Mouse (Mus musculus) yolk sac, embryonic 10.5 days (tissue): Measurements from ENCODE around the gene Cyfip2.

Source experiments
- DNase-seq: peaks from one replicate; pipeline ENCODE4 v3.0.0-alpha.2; 2017; ENCODE audit warnings: low spot score

Gene Cyfip2

DNA sequence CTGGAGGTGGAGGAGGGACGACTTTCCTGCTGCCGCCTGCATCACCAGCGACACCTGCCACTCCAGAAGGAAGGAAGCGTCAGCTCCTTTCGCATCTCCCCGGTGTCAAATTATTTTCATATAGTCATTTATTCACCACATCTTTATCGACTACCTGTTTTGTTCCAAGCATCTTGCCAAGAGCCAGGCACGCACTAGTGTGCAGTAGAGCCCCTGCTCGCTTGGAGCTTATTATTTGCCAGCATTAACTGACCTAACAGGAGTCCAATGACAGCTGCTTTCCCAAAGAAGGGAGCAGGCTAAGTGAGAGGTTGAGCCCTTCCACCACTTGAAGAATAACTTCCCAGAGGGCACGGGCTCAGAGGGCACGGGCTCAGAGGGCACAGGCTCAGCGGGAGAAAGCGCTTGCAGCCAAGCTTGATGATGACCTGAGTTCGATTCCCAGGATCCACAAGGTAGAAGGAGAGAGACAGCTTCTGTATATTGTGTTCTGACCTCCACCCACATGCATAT, at the start of gene Cyfip2:
Gene Cyfip2 (minus strand): TSS at position 337 of the 513 bp plus-strand sequence.
- DNase-seq = no peak

DNA sequence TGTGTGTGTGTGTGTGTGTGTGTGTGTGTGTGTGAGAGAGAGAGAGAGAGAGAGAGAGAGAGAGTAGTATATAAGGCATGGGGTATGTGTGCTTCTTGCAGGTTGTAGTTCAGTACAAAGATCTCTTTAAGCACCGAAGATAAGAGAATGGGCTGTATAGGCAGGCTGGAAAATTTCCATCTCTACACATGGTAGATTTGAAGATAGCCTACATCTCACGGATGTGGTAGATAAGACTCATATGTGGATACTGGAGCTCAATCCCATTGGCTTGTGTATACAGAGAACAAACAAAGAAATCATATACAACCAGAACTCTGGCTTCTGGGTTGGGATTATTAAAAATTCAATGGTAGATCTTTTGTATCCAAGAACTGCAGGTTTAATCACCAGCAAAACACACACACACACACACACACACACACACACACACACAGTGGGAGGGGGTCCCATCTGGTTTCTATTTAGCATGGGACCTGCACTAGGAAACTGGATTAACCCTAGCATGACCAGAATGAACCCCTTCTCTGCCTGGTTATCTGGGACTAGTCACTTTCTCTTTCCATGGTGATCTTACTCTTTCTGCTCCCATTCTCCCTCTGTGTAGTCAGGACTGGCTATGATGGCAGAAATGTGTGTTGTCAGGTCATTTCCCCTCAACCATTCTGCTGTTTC, 48.5 kb upstream of the Cyfip2 start:
- DNase-seq = no peak

GRCm38 (mm10) chr11:46358369-46358768, 45.7 kb upstream of the Cyfip2 start:
- DNase-seq = no peak

DNA sequence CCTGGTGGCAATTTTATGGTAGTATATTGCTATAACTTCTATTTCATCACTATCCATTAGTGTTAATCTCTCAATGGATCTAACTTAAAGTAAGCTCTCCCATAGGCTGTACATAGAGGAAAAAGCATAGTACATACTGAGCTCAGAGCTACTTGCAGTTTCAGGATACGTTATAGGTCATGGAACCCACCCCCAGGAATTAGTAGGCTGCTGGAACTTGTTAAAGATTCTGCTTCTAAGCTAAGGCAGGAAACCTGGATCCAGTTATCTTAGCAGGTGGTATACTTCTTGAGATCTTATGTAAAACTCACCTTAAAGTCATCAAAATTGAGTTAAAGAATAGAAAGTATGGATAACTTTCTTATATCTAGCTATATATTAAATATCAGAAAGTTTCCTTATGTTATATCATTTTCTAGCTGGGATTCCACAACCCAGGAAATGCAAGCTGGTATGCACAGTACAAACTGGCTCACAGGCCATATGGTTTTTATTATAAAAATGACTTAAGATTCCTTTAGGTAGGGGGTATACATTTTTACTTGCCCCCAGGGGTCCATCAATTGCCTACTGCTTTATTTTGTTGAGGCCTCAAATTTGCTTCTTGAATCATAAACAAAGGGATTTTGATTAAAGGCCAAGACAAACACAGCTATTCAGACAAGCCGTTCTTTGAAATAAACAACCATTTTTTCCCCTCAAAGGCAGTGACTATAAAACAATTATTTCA, 37.2 kb upstream of the Cyfip2 start:
- DNase-seq = no peak

DNA sequence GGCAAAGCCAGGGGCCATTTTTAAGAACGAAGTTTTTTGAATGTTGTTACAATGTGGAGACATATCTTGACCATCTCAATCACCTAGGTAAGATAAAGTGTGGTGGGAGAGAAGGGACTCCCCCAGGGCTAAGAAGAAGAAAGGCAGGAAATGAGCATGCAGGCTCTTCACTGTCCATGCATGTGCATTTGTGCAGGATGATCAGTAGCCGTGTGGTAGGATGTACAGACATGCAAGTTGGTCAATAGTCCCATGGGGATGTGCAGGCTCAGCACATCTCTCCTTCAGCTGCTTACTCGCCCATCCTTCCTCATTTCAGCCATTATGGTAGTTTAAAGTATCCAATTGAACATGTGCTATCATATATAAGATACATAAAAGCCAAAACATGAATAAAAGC, 35.8 kb upstream of the Cyfip2 start:
- no peak for DNase-seq

DNA sequence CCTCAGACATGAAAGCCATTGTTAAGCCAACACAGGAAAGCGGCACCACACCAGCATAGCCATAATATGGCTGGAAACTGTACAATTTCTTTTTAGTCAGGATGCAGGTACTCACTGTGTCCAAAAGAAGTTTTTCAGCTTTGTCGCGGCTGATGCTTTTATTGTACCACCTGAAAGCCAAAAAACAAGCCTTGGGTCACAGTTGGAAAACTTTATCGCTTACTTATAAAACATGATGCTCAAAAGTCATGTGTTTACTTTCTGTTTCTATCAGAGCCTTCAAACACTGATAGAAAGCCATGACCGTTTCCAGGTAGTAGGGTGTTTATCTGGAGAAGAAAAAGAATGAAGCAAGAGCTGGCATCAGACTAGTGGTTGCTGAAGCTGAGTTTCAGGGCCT, 35.1 kb upstream of the Cyfip2 start:
- DNase-seq = no peak

DNA sequence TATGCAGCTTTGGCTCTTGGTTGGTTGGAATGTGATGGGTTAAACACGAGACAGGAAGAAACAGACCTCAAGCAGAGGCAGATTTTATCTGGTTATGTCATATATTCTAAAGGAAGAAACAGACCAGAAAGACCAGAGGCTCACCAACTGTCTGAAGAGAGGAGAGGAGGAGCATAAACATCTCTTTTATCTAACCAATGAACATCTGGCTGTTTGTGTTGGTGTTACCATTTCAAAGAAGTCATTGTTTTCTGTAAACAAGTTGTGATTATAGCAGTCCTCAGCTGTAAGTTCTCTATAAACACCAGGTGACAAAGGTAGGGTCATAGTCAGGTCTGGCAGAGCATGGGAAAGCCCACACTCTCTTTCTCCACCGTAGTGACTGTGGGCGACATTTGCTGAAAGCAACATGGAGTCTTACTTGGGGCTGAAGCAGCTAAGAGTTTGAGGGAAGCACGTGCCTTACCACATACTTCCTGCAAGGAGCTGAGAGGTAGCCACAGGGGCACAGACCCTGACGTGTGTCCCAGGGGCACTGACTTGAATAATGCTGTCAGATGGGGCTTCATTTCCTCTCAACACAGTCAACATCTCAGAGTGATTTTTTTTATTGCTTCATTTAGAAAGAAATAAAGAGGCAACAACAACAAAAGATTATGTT, 31.4 kb upstream of the Cyfip2 start:
- DNase-seq = no peak

DNA sequence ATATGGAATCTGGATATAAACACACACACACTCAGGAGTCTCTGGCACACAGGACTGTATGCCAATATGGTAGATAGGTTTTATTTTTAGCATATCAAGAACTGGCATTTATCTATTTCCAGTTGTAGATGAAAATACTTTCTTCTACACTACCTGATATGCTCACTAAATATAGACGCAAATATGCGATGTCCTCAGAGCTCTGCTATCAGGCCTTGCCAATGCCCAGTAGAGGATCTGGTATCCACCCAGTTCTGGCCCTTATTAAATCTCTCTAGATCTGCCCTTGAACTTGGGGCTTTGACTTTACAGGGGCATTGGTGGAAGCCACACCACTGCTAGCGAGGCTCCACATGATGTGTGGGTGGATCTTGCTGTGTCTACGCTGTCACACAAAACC, 29.3 kb upstream of the Cyfip2 start:
- no peak for DNase-seq

DNA sequence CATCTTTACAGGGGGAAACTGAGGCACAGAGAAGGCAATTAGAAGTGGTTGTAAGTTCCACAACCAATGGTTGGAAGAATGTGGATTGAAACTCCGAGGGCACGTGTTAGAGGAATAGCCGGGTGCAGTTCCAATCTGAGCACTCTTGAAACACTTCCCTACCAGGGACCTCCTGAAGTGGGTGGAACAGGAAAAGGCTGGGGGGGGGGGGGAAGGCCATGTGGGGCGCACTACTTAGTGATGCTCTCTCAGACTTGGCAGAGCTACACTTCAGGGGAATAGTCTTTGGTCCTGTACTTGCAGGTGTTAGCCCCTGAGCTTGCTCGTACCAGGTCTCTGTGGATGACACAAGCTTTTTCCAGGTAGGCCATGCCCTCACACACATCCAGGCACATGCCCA, 23.4 kb upstream of the Cyfip2 start:
- DNase-seq = no peak

GRCm38 (mm10) chr11:46332217-46332616, 19.6 kb upstream of the Cyfip2 start:
- no peak for DNase-seq

DNA sequence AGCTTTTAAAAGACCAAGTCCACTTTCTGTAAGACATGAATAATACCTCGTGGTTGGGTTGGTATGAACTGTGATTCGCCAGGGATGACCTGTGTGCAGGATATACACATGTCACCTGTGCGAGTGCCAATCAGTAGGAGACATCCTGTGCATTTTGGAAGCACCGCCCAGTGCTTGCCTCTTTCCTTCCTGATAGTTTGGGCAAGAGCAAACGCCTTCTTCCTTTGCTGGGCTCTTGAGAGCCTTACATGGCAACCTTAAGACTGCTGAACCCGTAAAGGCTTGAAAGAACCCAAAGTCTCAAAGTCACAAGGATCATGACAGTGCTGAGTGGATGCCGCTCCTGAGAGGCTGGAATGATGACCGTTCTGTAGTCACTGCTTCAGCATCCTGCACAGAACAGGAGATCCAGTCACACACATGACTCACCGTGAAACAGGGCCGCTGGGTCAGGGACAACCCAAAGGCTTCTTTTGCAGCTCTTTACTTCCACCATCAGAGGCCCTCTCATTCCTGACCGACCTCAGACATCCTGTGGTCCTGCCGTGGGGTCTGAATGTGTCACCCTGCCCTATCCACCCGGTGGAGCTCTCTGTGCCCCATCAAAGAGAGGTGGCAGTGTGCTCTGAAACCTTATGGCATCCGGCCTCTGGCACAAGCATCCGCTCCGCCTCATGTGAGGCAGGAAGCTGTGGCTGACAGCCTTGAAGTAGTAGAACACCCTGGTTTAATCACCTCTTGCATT, 13.8 kb upstream of the Cyfip2 start:
- DNase-seq = no peak

DNA sequence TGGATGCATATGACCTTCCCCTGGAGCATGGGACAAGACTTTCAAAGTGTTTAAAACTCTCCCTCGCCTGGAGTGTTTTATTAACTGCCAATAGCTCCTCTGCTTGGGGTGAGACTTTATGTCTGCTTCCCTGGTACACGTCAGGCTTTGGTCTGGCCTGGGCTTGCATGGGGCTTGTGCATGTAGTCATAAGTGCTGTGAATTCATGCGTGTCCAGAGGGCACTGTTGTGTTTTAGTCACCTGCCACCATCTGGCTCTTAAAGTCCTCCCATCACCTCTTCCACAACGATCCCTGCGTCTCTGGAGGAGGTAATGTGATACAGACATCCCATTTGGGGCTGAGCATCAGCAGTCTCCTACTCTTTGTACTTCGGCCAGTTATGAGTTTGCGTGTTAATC, 8.9 kb upstream of the Cyfip2 start:
- no peak for DNase-seq

DNA sequence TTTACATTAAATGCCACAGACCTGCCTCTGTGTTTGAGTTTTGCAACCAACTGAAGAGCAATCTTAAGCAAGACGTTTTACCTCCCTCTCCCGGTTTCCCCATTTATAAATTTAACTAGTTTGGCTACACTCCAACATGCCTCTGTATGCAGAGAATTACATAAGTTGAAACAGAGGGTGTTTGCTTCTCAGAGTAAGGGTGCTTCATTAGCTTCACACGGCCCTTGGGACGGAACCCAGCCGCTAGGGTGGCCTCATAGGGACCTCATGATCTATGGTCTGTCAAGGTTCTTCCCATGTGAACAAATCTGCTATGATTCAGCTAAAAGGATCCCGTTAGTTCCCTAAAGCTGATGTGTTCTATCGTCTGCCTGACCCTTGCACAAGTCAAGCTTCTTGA, 1.9 kb upstream of the Cyfip2 start:
- no peak for DNase-seq

DNA sequence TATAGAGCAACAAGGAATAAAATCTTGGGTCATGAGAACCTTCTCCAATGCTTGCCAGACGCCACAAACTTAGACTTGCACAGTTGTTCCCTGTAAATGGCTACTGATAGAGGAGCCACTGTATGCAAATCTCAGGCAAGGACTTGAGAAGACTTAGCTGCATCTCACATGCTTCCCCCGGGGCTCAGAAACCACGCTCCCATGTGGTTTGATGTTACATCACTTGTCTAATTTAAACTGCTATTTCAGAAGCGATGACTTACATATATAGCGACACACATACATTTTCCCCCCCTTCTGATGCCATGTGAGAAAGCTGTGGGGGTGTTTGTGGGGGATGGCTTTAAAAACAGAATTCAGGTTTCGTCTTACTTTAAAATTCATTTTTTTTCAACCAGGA, 1.2 kb upstream of the Cyfip2 start:
- no peak for DNase-seq

DNA sequence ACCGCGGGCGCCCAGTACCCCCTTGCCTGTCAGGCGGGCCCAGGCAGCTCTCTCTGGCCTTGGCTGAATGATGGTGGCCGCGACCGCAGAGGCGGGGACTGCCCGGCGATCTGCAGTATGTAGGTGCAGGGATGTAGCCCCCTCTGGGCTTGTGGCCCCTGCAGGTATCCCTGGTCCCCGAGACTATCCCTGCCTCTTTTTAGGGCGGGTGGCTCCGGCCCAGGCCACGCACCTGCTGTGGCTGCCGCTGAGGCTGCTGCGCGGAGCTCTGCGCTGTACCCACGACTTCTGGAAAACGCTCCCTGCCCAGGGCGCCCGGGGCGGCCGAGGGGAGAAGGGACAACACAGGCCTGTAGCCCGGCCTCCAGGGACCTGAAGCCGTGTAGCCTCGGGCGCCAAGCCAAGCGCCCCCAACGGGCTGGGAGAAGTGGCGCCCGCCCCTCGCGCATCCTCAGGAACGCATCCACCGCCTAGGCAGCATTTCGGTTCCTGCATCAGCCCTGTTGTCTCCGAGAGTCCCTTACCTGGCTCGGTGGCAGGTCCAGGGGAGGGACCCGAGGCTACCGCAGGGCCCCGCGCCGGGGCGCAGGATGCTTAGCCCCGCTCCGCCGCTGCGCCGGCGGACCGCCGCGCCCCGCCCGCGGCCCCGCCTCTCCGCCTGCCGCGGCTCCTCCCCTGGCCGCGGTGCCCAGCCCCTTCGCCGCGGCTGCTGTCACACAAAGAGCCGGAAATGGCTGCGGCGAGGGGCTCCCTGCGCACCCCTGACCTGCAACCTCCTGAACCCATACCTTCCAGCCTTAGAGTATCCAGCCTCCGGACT, 746 bp downstream of the Cyfip2 start:
- peak; percentile 53 for DNase-seq

GRCm38 (mm10) chr11:46311181-46311702, 1.4 kb downstream of the Cyfip2 start:
- peak; percentile 9 for DNase-seq

- no peak for DNase-seq
Measured at GRCm38 (mm10) chr11:46310647-46311063, 2.0 kb downstream of the Cyfip2 start.

GRCm38 (mm10) chr11:46309808-46310555, 2.7 kb downstream of the Cyfip2 start:
- DNase-seq = no peak

DNA sequence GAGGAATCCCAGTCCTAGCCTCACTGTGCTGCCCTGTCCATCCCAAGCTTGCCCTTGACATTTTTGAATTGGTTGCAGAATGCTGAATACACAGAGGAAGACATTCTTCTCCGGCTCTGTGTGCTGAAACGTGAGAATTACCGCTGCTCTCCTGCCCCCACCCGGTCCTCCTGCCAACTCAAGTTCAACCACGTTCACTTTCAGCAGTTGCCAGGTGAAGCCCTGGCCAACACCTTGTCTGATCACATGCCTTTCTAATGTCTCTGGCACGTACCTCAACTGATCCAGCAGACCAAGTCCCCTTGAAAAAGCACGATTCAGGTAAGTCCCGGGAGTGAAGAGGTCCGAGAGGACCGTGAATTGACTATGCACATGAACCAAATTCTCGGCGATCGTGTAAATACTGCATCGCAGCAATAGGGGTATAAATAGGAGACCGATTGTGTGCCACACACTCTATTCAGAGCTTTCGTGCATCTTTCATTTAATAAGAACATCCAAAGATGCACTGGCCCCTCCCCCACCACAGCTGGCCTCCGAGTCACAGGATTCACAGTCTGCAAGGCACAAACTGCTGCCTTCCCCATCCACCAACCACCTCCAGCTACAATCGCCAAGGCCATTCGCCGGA, 3.4 kb downstream of the Cyfip2 start:
- no peak for DNase-seq
